Mouse (Mus musculus) kidney, adult 2 months (tissue): ENCODE data around the gene Smad6. TPM values are rescaled to one million over a fixed set of nuclear protein-coding genes. Genes with fewer than 3 reads are reported as not detected.

Experiments used
- DNase-seq: peaks from one replicate; pipeline ENCODE4 v3.0.0; 2021
- H3K27ac ChIP-seq: fragments of 200-500 bp; 2 replicates; pipeline ENCODE4 v1.5.1; 2012; ENCODE audit warnings: low read depth, low read length, control low read depth, inconsistent platforms; ENCODE audit not compliant: insufficient read depth
- H3K27me3 ChIP-seq: fragments of 200-500 bp; replicated peaks from 2 replicates; pipeline ENCODE4 v1.6.1; 2012; ENCODE audit warnings: mild to moderate bottlenecking, moderate library complexity, low read length, inconsistent platforms; ENCODE audit not compliant: control insufficient read depth, insufficient read depth
- H3K36me3 ChIP-seq: fragments of 200-500 bp; 2 replicates; pipeline ENCODE4 v1.6.1; 2012; ENCODE audit warnings: mild to moderate bottlenecking, moderate library complexity, low read length, inconsistent platforms; ENCODE audit not compliant: control insufficient read depth, insufficient read depth
- H3K4me1 ChIP-seq: fragments of 200-500 bp; 2 replicates; pipeline ENCODE4 v1.6.1; 2011; ENCODE audit warnings: low read length; ENCODE audit not compliant: control insufficient read depth, insufficient read depth
- H3K4me3 ChIP-seq: fragments of 200-500 bp; 2 replicates; pipeline ENCODE4 v1.5.1; 2011; ENCODE audit warnings: mild to moderate bottlenecking, low read depth, low read length, control low read depth; ENCODE audit not compliant: insufficient read depth
- CTCF ChIP-seq: fragments of 200-500 bp; conservative IDR thresholded peaks from 2 replicates; pipeline ENCODE4 v1.5.1; 2011; ENCODE audit warnings: low read depth, mild to moderate bottlenecking, control low read depth, low read length, moderate library complexity, mixed read lengths; ENCODE audit not compliant: insufficient read depth, insufficient read length
- POLR2A ChIP-seq: fragments of 200-500 bp; IDR thresholded peaks from one replicate; pipeline ENCODE4 v1.6.1; 2011; ENCODE audit warnings: low read depth, low read length, control low read depth
- WGBS: fragments of 180-500 bp; shearing (Covaris S2); methylation state at CpG from one replicate; pipeline ENCODE4 v1.1.7; 2018; 5-methylcytosine and 5-hydroxymethylcytosine counted together
- polyA plus RNA-seq: library from polyadenylated mRNA; depleted of rRNA; stranded (reverse); fragments of >200 nt; gene quantifications from 2 replicates; pipeline ENCODE4 v1.2.3, GENCODE M21; 2012

Gene Smad6
- polyA plus RNA-seq, 1 experiment, result 15.9 TPM

DNA sequence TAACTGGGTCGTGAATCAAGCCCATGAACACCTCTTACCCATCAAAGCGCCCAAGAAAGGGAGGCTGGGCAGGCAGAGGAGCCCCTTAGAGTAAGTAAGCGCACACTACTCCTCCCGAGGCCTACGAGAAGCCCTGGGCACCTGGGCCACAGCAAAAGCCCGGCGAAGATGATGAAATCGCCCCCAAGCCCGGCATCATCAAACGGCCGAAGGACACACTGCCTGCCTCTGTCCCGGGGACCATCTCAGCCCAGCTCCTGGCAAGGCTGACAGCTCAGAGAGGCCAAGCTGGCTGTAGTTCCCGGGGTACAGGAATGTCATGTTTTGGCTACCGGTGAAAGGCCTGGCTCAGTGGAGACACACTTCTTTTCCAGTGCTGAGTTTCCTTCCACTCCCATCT, 23.8 kb downstream of the Smad6 start:
- Histone ChIP-seq H3K4me3 (no peak overlapping the region), H3K36me3 (no peaks in the 10 kb centered on the region), H3K4me1 (peaks cover 13% of the 10 kb centered on the region), H3K27ac (no peak overlapping the region), H3K27me3 (no peaks in the 10 kb centered on the region)
- TF ChIP-seq CTCF, result no peak
- no peak for TF ChIP-seq POLR2A
- 54% methylated on average over 14 of the region's 14 CpGs for WGBS
- no peak for DNase-seq

DNA sequence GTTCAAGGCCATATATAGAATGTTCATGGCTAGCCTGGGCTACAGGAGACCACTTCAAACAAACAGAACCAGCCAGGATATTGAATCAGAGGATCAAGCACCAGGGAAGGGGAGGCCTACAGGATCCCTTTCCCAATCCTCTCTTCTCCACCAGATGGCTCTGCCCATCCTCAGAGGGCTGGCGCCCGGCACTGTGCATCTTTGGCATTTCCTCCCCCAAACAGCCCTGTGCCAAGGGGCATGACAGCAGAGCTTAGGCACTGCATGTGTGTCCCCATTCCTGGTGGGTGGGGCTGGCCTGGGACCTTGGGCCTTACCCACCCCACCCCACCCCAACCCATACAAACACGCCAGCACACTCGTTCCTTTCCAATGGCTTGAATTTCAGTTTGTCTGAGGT, 24.4 kb downstream of the Smad6 start:
- Histone ChIP-seq H3K4me1 (peaks cover 13% of the 10 kb centered on the region), H3K27ac (no peak overlapping the region), H3K36me3 (no peaks in the 10 kb centered on the region), H3K27me3 (no peaks in the 10 kb centered on the region), H3K4me3 (no peak overlapping the region)
- TF ChIP-seq POLR2A (no peak), CTCF (peak; percentile 23; the same call in 1 of the 2 replicates)
- no peak for DNase-seq
- WGBS, result 68% methylated on average over 4 of the region's 4 CpGs

DNA sequence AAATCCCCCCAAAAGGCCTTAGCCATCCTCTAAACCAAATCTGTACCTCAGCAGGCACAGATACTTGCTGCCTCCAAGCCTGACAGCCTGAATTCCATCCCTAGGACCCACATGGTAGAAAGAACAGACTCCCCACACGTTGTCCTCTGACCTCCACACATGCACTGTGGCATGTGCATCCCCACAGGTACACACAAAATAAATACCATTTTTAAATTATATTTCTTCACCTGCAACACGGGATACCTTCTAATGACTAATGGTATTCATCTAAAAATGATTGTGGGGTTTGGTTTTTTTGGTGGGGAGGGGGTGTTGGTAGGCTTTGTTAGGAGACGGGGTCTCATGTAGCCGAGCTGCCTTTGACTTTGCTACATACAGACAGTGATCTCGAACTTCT, 28.6 kb downstream of the Smad6 start:
- no peak for DNase-seq
- Histone ChIP-seq H3K4me1 (peaks cover 7% of the 10 kb centered on the region), H3K36me3 (no peaks in the 10 kb centered on the region), H3K27ac (no peak overlapping the region), H3K4me3 (no peak overlapping the region), H3K27me3 (no peaks in the 10 kb centered on the region)
- WGBS, result 75% methylated on average over 5 of the region's 5 CpGs
- no peak for TF ChIP-seq CTCF
- no peak for TF ChIP-seq POLR2A

DNA sequence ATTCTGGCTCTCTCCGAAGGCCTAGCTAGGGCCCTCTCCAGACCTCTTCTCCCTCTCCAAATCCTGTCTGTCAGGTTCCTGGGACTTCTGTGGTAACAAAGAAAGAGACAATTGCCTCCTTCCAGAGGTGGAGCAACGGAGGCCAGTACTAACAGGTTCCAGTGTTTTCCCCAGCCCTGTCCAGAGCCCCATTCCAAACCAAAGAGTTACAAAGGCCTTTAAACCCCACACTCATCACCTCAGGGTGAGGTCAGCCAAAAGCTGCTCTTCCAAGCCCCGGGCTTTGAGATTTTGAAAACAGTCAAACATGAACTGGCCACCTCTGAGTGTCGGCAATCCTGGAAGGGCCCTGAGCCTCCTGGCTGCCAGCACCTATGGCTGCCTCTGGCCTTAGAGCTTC, 29.1 kb downstream of the Smad6 start:
- no peak for DNase-seq
- no peaks in the 10 kb centered on the region for H3K36me3 ChIP-seq
- no peaks in the 10 kb centered on the region for H3K27me3 ChIP-seq
- TF ChIP-seq POLR2A (no peak), CTCF (no peak)
- whole genome bisulfite sequencing, result 46% methylated on average over 4 of the region's 4 CpGs
- H3K27ac ChIP-seq, result no peak overlapping the region
- peaks cover 7% of the 10 kb centered on the region for H3K4me1 ChIP-seq
- H3K4me3 ChIP-seq, result no peak overlapping the region

DNA sequence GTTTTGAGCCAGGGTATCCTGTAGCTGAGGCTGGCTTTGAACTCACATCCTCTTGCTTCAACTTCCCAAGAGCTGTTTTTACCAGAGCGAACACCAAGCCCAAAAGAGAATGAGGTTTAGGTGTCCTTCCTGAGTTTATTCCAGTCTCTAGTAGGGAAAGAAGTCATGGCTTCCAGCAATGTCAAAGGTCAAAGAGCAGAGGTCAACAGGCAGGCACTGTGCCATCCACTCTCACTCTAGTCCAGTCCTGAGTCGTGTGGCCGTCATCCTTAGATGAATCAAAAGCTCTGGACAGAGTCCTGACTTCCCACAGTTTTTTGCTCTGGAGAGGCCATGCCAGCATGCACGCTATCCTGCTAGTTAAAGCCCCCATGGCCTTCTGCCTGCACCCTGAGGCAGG, 30.7 kb downstream of the Smad6 start:
- Histone ChIP-seq H3K4me3 (no peak overlapping the region), H3K36me3 (no peaks in the 10 kb centered on the region), H3K27me3 (no peaks in the 10 kb centered on the region), H3K4me1 (peaks cover 7% of the 10 kb centered on the region), H3K27ac (no peak overlapping the region)
- no peak for DNase-seq
- no peak for TF ChIP-seq CTCF
- no peak for TF ChIP-seq POLR2A
- WGBS, result 58% methylated on average over 4 of the region's 4 CpGs

DNA sequence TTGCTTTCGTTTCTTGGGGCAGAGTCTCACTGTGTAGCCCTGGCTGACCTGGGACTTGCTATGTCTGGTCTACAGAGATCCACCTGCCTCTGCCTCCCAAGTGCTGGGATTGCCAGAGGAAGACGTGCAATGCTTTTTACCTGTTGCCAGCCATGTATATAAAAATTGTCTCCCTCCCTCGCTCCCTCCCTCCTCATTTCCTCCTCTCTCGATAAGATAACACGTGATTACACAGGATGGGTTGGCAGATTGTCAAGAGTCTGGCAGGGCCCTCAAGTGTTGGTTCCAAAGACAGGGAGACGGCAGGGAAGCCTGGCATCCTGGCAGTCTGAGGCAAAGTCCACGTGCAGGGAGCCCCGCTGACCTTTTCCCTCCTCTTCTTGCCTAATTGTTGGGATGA, 32.2 kb downstream of the Smad6 start:
- 25% methylated on average over 8 of the region's 8 CpGs for WGBS
- Histone ChIP-seq H3K4me3 (no peak overlapping the region), H3K27me3 (no peaks in the 10 kb centered on the region), H3K4me1 (peaks cover 7% of the 10 kb centered on the region), H3K27ac (no peak overlapping the region; the same call in 1 of the 2 replicates), H3K36me3 (no peaks in the 10 kb centered on the region)
- TF ChIP-seq CTCF, result no peak
- no peak for TF ChIP-seq POLR2A
- peak; percentile 68 for DNase-seq

DNA sequence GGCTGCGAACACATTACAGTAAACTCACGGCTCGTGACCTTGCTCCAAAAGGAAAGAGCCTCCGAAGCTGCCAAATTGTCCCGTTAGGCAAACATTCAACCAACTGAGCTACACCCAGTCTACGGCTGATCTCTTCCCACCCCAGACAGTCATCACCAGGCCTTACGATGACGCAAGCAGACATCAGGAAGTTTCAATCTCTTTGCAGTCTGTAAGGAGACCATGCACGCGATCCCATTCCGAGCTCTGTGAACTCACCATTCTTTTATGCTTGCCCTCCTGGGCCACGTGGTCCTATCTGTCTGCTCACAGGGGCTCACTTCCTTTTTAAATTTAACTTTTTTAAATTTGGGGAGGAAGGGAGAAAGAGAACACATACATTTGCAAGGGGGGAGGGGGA, 32.6 kb downstream of the Smad6 start:
- 68% methylated on average over 12 of the region's 12 CpGs for WGBS
- peaks cover 11% of the 10 kb centered on the region for H3K4me1 ChIP-seq
- H3K36me3 ChIP-seq, result no peaks in the 10 kb centered on the region
- no peaks in the 10 kb centered on the region for H3K27me3 ChIP-seq
- H3K4me3 ChIP-seq, result no peak overlapping the region
- TF ChIP-seq CTCF, result no peak
- TF ChIP-seq POLR2A, result no peak
- DNase-seq, result no peak
- no peak overlapping the region for H3K27ac ChIP-seq

DNA sequence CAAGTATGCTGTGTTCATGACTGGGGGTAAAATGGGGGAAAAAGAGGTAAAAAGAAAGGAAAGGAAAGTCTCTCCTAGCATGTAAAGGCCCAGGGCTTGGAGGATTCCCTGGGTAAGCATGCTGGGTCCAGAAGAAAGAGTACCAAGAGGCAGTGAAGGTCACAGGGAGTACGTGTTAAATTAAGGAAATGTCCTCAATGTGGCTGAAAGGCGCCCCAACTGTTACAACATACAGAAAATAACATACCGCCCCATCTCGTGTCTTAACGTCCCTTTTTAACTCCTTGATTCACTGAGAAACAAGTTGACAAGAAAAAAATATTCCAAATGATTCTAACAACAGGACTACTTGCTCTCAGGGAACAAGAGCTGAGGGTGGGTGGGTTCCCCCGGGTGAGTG, 36.7 kb downstream of the Smad6 start:
- no peak for DNase-seq
- peak overlapping the region; percentile 52 for H3K27ac ChIP-seq
- H3K36me3 ChIP-seq, result no peaks in the 10 kb centered on the region
- WGBS, result 61% methylated on average over 6 of the region's 6 CpGs
- H3K4me1 ChIP-seq, result peaks cover 16% of the 10 kb centered on the region
- TF ChIP-seq POLR2A (no peak), CTCF (no peak)
- no peaks in the 10 kb centered on the region for H3K27me3 ChIP-seq
- H3K4me3 ChIP-seq, result no peak overlapping the region
